Mouse (Mus musculus) naive thymus-derived CD4-positive, alpha-beta T cell, adult 2 months (primary cell): ENCODE measurements around the gene Vac14.

Source experiments
- DNase-seq: peaks from one replicate; pipeline ENCODE4 v3.0.0-alpha.2; 2011; ENCODE audit warnings: low read depth

Vac14 gene

GRCm38 (mm10) chr8:110687726-110688125 lies 69.3 kb downstream of the Vac14 start:
- DNase-seq: no peak

DNA sequence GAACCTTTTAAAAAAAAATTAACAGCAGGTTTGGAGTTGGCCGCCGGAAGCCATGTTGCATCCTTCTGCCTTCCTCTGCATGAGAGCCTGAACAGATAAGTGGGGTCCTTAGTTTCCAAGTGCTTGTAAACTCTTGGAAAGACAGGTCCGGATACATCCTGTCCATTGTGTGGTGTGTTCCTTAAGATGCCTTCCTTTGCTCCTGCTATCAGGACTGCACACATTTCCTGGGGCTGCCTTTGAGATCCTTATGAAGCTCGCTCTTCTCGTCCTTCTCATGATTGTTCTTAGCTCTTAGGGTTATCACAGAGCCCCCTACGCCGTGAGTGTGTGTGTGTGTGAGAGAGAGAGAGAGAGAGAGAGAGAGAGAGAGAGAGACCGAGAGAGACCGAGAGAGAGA lies 71.6 kb downstream of the Vac14 start:
- DNase-seq: no peak

- DNase-seq: no peak
Measured at GRCm38 (mm10) chr8:110694226-110694625, 75.8 kb downstream of the Vac14 start.

- DNase-seq: no peak
Measured at GRCm38 (mm10) chr8:110694826-110695225, 76.4 kb downstream of the Vac14 start.

DNA sequence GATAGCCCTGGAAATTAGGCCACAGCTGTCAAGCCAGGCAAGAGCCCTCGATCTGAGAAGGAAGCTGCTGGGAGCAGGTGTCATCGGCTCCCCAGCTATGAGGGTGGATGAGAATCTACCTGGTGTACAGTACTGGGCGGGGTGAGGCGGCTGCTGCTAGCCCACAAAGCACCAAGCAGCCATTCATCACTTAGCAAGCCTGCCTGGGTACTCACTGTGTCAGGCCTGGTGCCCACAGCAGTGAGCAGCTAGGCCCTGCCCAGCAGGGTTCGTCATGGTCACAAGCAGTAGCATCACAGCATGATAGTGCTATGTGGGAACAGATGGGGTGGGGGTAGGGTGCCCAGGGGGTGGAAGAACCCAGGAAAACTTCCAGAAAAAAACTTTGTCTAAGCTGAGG lies 77.0 kb downstream of the Vac14 start:
- no peak for DNase-seq

DNA sequence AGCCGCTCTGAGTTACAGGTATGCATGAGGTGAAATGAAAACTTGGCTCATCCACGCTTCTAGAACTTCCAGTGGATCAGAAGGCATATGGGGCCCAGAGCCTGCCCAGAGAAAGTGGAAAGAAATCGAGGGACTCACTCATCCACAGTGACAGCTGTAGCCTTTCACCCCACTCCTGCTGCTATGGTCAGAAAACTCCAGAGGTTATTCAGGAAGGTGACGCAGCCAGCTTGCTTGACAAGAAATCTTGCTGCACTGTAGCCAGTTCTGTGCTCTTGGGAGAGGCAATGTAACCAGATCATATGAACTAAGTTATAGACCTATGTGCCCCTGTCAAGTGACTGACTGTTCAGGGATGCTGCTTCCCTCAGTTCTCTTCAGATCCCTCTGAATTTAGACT lies 77.7 kb downstream of the Vac14 start:
- no peak for DNase-seq

DNA sequence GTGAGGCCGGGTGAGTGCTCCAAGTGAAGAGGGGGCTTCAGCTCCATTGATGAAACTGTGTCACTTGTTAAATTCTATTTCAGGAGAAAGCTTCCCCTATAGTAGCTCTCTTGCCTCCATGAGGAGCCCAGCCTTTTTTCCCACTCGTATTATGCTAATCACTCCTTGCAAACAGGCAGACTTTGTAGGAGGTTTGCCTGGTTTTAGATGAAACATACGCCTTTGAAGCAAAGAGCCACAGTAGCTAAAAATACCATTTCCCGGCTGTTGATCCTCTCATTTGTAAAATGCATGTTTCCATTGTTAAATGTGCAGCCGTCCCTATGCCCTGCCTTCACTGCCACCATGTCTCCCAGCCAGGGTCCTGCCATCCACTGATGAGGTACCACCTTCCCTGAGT lies 79.2 kb downstream of the Vac14 start:
- DNase-seq: no peak

DNA sequence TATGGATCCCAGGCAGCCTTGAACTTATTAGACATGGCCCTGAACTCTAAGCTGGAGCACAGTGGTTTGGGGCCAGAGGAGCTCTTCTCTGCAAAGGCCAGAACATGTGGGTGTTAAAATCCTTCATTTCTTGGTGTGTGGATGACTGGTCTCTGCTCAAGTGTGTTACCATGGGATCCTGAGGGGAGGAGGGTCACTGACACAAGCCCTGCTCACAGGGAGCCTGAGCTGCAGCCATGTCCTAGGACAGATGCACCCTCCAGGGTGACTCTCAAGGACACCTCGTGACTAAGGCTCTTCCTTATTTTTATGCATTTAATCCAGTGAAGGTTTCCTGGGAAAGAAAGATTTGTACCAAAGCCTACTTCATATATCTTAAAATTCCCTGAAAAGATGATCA lies 79.7 kb downstream of the Vac14 start:
- no peak for DNase-seq

DNA sequence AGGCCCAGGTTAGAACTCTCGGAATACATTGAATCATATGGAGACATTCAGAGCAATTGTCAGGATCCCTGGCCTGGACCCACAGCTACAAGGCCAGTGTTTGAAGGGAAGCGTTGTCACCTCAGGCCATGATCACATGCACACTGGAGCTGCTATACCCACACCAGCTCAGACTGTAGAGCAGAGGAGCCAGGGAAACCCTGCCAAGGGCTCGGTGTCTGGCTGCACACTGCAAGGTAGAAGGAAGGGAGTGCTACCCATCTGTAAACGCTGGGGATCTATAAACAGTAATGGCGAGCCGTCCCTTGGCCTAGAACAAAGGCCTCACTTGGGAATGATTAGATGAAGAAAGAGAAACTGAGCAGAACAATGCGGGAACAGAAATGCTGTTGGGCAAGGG lies 81.1 kb downstream of the Vac14 start:
- no peak for DNase-seq

GRCm38 (mm10) chr8:110700561-110700960 lies 82.2 kb downstream of the Vac14 start:
- DNase-seq: no peak

GRCm38 (mm10) chr8:110702636-110703459 lies 84.5 kb downstream of the Vac14 start:
- DNase-seq: no peak

- DNase-seq: no peak
Measured at GRCm38 (mm10) chr8:110703460-110704061, 85.2 kb downstream of the Vac14 start.

- no peak for DNase-seq
Measured at GRCm38 (mm10) chr8:110704103-110704502, 85.7 kb downstream of the Vac14 start.

DNA sequence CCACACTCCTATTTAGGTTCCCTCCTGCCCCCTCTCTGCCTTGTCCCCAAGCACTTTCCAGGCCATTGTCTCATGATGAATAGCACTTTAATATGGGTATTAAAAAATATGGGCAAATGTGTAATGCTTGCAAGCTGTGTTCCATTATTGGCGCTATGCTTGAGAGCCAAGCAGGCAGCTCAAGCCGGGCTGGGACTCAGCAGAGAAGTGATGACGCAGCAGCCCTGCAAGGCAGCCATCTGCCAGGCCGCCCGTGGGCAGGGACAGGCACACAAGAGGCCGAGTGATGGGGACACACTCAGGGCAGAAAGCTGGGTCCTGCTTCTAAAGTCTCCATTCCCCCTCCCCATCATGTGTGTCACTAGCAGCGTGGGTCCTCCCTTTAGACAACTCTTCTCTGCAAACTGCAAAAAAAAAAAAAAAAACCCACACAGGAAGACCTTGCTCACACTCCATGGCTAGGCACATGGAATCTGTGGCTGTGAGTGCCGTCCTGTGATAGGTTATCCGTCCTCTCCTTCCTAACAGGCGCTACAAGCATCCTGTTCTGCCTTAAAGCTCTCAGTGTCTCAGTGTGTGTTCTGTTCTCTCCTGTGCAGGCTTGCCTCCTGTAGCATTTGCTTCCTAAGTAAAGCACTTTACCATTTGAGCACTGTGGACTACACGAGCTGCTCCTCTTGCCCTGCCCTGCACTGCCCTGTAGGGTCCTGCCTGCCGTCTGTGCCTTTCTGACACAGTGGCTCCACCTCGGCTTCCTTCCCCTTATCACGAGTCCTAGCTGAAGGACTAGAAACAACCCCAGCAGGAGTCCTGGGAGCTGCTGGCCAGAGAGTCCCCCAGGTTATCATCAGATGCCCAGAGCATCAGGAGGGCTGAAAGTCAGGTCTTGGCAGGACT lies 87.3 kb downstream of the Vac14 start:
- no peak for DNase-seq

GRCm38 (mm10) chr8:110706288-110706870 lies 88.0 kb downstream of the Vac14 start:
- no peak for DNase-seq

- DNase-seq: no peak
Measured at GRCm38 (mm10) chr8:110708429-110708828, 90.0 kb downstream of the Vac14 start.

- DNase-seq: no peak
Measured at GRCm38 (mm10) chr8:110710593-110710992, 92.2 kb downstream of the Vac14 start.

DNA sequence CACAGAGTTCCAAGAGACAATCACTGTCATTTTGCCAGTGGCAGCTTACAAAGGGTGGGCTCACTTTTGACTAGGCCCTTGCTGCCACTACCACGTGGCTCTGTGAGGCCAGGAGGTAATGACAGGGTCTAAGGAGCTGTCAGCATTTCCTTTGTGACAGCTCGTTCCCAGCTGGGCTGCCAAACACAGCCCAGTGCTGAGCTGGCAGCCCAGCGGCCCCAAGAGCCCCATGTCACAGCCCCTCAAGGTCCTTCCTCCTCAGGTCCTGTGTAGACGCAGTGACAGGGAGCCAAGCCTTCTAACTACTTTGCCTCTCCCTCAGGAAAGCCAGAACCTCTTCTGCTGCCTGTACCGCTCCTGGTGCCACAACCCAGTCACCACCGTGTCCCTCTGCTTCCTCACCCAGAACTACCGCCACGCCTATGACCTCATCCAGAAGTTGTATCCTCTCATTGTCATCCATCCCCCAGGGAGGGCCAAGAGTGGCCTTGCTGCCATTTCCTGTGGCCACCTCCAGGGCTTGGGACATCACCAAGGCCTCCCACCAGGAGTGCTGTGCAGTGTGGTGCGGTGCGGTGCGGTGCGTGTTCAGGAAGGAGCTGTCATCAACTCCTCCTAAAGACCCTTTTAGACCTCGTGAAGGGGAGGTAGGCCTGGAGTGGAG lies 93.0 kb downstream of the Vac14 start:
- no peak for DNase-seq

- DNase-seq: no peak
Measured at GRCm38 (mm10) chr8:110713073-110713472, 94.7 kb downstream of the Vac14 start.

GRCm38 (mm10) chr8:110714827-110715519 lies 96.6 kb downstream of the Vac14 start:
- no peak for DNase-seq

DNA sequence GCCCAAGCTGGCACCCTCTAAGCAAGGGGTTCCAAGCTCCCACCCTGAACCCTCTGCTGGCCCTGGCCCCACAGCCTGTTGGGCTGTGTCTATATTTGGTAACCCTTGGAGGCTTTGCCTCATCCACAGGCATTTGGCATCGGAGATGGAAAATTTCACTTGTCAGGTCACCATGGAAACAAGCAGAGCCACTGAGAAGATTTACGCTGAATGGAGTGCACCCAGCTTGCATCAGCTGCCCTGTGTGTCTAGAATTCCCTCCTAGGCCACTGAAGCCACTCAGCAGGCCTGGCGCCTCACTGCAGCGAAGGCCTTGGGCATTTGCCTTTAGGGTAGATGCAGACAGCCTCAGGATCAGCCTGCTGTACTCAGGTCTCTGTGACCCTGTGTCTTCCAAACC lies 97.7 kb downstream of the Vac14 start:
- no peak for DNase-seq
